Mouse (Mus musculus) MEL (cell line): ENCODE results near the gene Klf12.

Experiments
- EP300 ChIP-seq, 2 experiments: IDR thresholded peaks; 2 replicates each; pipeline ENCODE4 v1.6.1; 2011; ENCODE audit warnings: improper control_type of control experiment in 2 of 2, low read length in 2 of 2, low read depth in 1 of 2, mild to moderate bottlenecking in 1 of 2
- GABPA ChIP-seq: IDR thresholded peaks from 2 replicates; pipeline ENCODE4 v1.6.1; 2012; ENCODE audit warnings: low read depth, mild to moderate bottlenecking, inconsistent platforms, low read length, improper control_type of control experiment, moderate library complexity
- POLR2A ChIP-seq, 2 experiments: IDR thresholded peaks; 2 replicates each; pipeline ENCODE4 v1.6.1; 2011 to 2012; ENCODE audit warnings: low read length in 2 of 2, mild to moderate bottlenecking in 2 of 2, control low read depth in 1 of 2, improper control_type of control experiment in 1 of 2, low read depth in 1 of 2, moderate library complexity in 1 of 2; ENCODE audit not compliant: control insufficient read depth in 1 of 2, insufficient read depth in 1 of 2, poor library complexity in 1 of 2

GRCm38 (mm10) chr14:99894708-99895383 is 389.6 kb downstream of the Klf12 start:
- TF ChIP-seq GABPA, result no peak
- no peak for TF ChIP-seq EP300 (IDR thresholded peaks at IDR 0.05; ENCODE audit: low read depth in 1 of 2, low read length in 2 of 2)
- TF ChIP-seq POLR2A (IDR thresholded peaks at IDR 0.05; ENCODE audit: control insufficient read depth in 1 of 2, insufficient read depth in 1 of 2, low read depth in 1 of 2, low read length in 2 of 2, poor library complexity in 1 of 2), result no peak
